Mouse (Mus musculus) 416B (cell line): ENCODE measurements around the gene Kit.

Source experiments
- DNase-seq: peaks from one replicate; pipeline ENCODE4 v3.0.0; 2011; ENCODE audit warnings: low read depth

Gene Kit

GRCm38 (mm10) chr5:75590961-75591360 is 16.2 kb downstream of the Kit start:
- DNase-seq = no peak

GRCm38 (mm10) chr5:75591567-75591966 is 16.9 kb downstream of the Kit start:
- no peak for DNase-seq

- no peak for DNase-seq
Observed at GRCm38 (mm10) chr5:75595319-75595718, 20.6 kb downstream of the Kit start.

GRCm38 (mm10) chr5:75596211-75596610 is 21.5 kb downstream of the Kit start:
- no peak for DNase-seq

GRCm38 (mm10) chr5:75597316-75597715 is 22.6 kb downstream of the Kit start:
- no peak for DNase-seq

GRCm38 (mm10) chr5:75598491-75598890 is 23.8 kb downstream of the Kit start:
- no peak for DNase-seq

GRCm38 (mm10) chr5:75599991-75600390 is 25.3 kb downstream of the Kit start:
- DNase-seq = no peak

GRCm38 (mm10) chr5:75604238-75604637 is 29.5 kb downstream of the Kit start:
- no peak for DNase-seq

- no peak for DNase-seq
Observed at GRCm38 (mm10) chr5:75606898-75607297, 32.2 kb downstream of the Kit start.

GRCm38 (mm10) chr5:75607971-75608370 is 33.3 kb downstream of the Kit start:
- no peak for DNase-seq

GRCm38 (mm10) chr5:75612380-75612779 is 37.7 kb downstream of the Kit start:
- no peak for DNase-seq

GRCm38 (mm10) chr5:75612926-75613325 is 38.2 kb downstream of the Kit start:
- DNase-seq = no peak

GRCm38 (mm10) chr5:75615000-75615571 is 40.4 kb downstream of the Kit start:
- DNase-seq = no peak

GRCm38 (mm10) chr5:75615624-75616023 is 40.9 kb downstream of the Kit start:
- peak; percentile 46 for DNase-seq

GRCm38 (mm10) chr5:75622401-75622800 is 47.7 kb downstream of the Kit start:
- no peak for DNase-seq

GRCm38 (mm10) chr5:75623007-75623406 is 48.3 kb downstream of the Kit start:
- DNase-seq = peak; percentile 55

- peak; percentile 43 for DNase-seq
Observed at GRCm38 (mm10) chr5:75623520-75623919, 48.8 kb downstream of the Kit start.

- DNase-seq = peak; percentile 90
Observed at GRCm38 (mm10) chr5:75623993-75624706, 49.4 kb downstream of the Kit start.

- DNase-seq = no peak
Observed at GRCm38 (mm10) chr5:75625059-75625458, 50.3 kb downstream of the Kit start.

- no peak for DNase-seq
Observed at GRCm38 (mm10) chr5:75626284-75626683, 51.6 kb downstream of the Kit start.

GRCm38 (mm10) chr5:75626703-75627102 is 52.0 kb downstream of the Kit start:
- no peak for DNase-seq

GRCm38 (mm10) chr5:75632257-75632656 is 57.5 kb downstream of the Kit start:
- peak; percentile 50 for DNase-seq

GRCm38 (mm10) chr5:75632846-75633640 is 58.3 kb downstream of the Kit start:
- DNase-seq = peak; percentile 93
